Mouse (Mus musculus): ENCODE measurements around the gene Scube1.

The Scube1 gene

DNA sequence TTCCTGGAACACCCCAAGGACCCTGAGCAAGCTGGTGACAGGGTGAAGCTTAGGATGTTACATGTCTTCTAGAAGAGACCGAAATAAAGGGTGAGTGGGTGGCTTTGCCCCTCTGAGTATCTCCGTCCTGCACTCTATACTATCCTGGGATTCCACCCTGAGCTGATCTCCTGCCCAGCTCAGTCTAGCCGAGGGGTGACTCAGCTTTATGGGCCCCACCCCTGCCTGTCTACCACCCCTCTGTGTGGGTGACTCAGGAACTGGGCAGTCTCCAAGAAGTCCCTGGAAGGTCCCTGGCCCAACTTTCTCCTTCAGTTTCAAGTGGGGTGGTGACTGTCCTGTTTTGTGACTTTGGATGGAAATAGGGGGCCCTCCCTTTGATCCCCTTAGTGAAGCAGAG is 159.4 kb downstream of the Scube1 start:
- no peak for DNase-seq (ENCODE audit: low spot score)

DNA sequence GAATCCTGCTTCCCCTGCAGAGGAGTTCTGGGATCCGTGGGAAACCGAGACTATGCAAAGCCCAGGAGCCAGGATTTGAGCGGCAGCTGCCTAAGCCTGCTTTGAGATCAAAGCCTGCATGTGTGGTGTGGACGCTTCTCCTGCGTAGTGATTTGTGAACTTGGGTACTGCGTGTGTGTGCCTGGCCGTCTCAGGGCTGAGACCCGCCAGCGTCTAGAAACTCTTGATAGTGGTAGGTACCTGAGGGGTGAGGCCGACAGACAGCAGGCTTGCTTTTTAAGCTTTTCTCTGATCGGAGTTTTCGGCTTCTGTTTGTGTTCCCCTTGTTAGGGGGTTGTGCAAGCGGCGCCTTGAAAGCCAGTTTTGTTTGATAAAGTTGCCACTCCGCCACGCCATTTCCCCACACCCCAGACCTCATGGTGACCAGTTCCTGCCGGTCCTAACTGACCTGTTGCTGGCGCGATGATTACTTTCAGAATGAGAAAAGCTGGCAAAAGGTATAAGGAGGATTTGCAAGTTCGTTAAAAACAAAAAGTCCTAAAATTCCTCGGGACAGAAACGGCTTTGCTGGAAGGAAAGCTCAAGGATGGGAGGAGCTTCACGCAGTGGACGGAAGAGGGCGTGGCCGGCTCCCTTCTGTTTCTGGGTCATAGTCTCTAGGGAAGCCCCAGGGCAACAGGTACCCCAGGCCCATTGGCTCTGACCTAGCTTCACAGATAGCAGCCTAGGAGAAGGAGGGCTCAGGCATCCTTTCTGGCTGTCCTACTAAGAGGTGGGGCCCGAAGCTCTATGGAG is 160.8 kb downstream of the Scube1 start:
- peak; percentile 38 for DNase-seq (ENCODE audit: low spot score)

DNA sequence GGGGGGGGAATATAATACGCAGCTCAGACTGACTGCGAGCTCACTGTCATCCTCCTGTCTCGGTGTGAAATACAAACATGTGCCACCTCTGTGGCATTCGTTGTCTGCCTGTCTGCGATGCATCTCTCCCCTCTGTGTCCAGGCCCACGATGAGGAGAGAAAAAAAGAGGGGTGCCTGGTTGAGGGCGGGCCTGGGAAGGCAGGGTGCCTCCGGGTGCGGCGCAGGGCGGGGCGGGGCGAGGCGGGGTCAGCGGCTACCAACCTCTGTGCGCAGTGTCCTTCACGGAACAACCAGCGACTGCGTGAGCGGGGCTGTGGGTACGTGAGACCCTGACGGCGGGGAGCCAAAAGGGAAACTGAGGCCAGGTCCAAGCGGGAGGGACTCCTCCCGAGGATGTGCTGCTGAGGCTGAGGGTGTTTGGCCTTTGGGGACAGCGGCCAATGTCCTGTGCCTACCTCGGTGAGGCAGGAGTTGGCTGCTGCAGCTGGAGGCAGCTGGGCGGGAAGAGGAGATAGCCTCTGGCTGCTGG is 161.4 kb downstream of the Scube1 start, which contains the start of the genes Tspo and Mcat:
TSS of gene Tspo (plus strand) at position 266 of the 530 bp plus-strand sequence.
TSS of gene Mcat (minus strand) at position 461 of the 530 bp plus-strand sequence.
- DNase-seq (ENCODE audit: low spot score) = peak; percentile 37

DNA sequence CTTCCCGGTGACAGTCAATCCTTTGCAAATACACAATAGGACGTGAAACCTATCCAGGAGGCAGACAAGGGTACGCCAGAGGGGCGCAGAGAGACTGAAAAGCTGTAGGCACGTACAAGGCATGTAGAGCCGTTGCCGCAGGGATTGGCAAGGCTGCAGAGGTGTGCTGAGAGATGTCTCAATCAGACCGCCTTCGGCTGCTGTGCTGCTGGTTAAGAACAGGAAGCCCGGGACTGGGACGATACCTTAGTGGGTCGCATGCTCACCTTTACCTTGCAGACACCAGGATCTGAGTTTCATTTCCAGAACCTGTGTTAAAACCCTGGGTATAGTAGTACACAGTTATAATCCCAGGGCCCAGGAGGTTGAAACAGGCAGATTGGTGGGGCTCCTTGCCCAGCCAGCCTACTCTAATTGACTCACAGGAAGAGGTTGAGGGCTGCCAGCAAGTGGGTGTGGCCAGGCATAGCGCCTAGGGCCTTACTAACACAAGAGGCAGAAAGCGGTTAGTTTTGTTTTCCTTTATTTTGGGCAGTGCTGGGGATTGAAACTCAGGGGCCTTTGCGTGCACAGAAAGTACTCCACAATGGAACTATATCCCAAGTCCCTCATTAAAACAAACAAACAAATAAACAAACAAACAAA is 162.1 kb downstream of the Scube1 start:
- DNase-seq (ENCODE audit: low spot score) = peak; percentile 77

DNA sequence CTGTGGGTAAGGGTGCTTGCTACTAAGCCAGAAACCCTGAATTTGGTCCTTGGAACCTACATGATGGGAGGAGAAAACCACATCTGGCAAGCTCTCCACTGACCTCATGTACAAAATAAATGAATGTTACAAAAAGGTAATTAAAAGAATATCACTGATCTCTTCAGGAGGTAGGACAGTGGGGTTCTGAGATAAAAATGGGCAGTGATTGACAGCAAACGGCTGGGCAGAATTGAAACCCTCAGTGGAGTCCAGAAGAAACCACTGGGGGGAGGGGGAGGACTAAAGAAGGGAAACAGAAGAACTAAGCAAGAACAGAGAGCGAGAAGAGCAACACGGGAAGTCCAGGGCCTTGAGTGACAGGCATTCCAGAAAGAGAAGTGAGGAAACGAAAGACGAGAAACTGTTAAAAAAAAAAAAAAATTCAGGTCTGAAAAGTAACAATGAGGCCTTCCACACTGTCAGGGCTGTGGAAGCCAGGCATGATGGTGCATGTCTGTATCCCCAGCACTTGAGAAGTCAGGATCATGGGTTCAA is 163.8 kb downstream of the Scube1 start:
- DNase-seq (ENCODE audit: low spot score) = no peak

DNA sequence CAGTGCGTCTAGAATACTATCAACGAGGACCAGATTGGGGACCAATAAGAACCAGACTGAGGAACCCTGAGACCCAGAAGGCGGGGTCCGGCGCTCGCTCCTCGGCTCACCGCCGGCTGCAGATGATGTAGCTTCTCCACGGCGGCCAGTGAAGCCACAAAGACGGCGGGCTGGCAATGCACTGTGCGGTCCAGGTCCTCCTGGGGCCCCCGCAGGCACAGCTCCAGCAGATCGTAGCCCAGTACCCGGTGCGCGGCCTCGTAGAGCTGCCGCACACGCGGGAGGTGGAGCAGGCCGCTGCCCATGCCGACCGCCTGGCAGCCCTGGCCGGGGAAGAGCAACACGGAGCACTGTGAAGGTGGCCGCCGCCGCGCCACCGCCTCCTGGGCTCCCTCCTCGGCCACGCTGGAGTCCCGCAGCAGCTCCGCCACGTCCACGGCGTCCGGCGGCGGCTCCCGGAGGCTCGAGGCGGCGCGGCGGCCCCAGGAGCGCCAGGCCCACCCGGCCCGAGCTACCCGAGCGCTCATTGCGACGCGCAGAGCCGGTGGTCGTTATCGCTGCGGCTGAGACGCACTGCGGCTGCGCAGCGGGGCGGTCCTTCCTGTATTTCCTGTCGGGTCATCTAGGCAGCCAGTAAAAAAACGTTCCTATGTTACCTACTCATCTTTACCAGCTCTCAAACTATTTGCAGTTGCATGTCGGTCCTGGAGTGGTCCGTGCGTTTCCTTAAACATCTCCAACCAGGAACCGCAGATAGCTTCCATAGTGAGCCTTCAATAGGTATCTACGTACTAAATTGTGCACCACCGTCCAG is 169.5 kb downstream of the Scube1 start:
- peak; percentile 70 for DNase-seq (ENCODE audit: low spot score)
